Mouse (Mus musculus) kidney, postnatal 25 days (tissue): ENCODE results near the gene Nubp2.
A peak's percentile ranks its signal among the peaks of the same experiment; 100 is the strongest.

ENCODE experiments used
- DNase-seq, 2 experiments: peaks; one replicate each; pipeline ENCODE4 v3.0.0; 2021; ENCODE audit warnings: mixed read lengths in 2 of 2

The Nubp2 gene

GRCm38 (mm10) chr17:24860076-24860475 lies 26.1 kb downstream of the Nubp2 start:
- peak in 1 of 2 experiments; percentile 26 for DNase-seq

GRCm38 (mm10) chr17:24858967-24859366 lies 27.2 kb downstream of the Nubp2 start:
- DNase-seq: peak in 1 of 2 experiments; percentile 38

- peak; percentile 81 to 95 for DNase-seq
Observed at GRCm38 (mm10) chr17:24857831-24858470, 28.2 kb downstream of the Nubp2 start.

- peak in 1 of 2 experiments; percentile 40 for DNase-seq
Observed at GRCm38 (mm10) chr17:24856589-24856988, 29.6 kb downstream of the Nubp2 start.

GRCm38 (mm10) chr17:24855838-24856464 lies 30.2 kb downstream of the Nubp2 start:
- DNase-seq: peak; percentile 38 to 78

- DNase-seq: peak in 1 of 2 experiments; percentile 35
Observed at GRCm38 (mm10) chr17:24851381-24852125, 34.6 kb downstream of the Nubp2 start.

- DNase-seq: no peak
Observed at GRCm38 (mm10) chr17:24850773-24851127, 35.4 kb downstream of the Nubp2 start.

GRCm38 (mm10) chr17:24850065-24850772 lies 35.9 kb downstream of the Nubp2 start, which contains the start of gene Fahd1:
Gene Fahd1 (minus strand): TSS chr17:24850364.
- DNase-seq: peak; percentile 98 to 99

GRCm38 (mm10) chr17:24849733-24850064 lies 36.5 kb downstream of the Nubp2 start:
- DNase-seq: no peak

- DNase-seq: peak; percentile 48 to 72
Observed at GRCm38 (mm10) chr17:24848600-24849031, 37.5 kb downstream of the Nubp2 start.

GRCm38 (mm10) chr17:24847386-24847785 lies 38.8 kb downstream of the Nubp2 start:
- DNase-seq: peak; percentile 69 to 85

- no peak for DNase-seq
Observed at GRCm38 (mm10) chr17:24844525-24844924, 41.6 kb downstream of the Nubp2 start.

- peak; percentile 44 to 69 for DNase-seq
Observed at GRCm38 (mm10) chr17:24842631-24843030, 43.5 kb downstream of the Nubp2 start.

- peak; percentile 75 to 76 for DNase-seq
Observed at GRCm38 (mm10) chr17:24841133-24841532, 45.0 kb downstream of the Nubp2 start.

GRCm38 (mm10) chr17:24840341-24840740 lies 45.8 kb downstream of the Nubp2 start:
- no peak for DNase-seq

- DNase-seq: no peak
Observed at GRCm38 (mm10) chr17:24839842-24840241, 46.3 kb downstream of the Nubp2 start, which contains the start of gene Hagh. Gene Hagh (plus strand): TSS chr17:24840143.
